Mouse (Mus musculus): ENCODE measurements around the gene Palld.

- TF ChIP-seq POLR2A (IDR thresholded peaks at IDR 0.05; ENCODE audit: insufficient read depth, low read length) = no peak
- no peak for TF ChIP-seq EP300 (IDR thresholded peaks at IDR 0.05; ENCODE audit: insufficient read depth, low read depth, low read length)
- no peak for TF ChIP-seq CTCF (IDR thresholded peaks at IDR 0.05; ENCODE audit: low read depth, low read length)
Measured at GRCm38 (mm10) chr8:61643215-61643614, 259.3 kb downstream of the Palld start.

Data from ES-Bruce4 (cell line).